Comparison of ENCODE assay signal across 9 mouse cellular contexts in the genomic region with DNA sequence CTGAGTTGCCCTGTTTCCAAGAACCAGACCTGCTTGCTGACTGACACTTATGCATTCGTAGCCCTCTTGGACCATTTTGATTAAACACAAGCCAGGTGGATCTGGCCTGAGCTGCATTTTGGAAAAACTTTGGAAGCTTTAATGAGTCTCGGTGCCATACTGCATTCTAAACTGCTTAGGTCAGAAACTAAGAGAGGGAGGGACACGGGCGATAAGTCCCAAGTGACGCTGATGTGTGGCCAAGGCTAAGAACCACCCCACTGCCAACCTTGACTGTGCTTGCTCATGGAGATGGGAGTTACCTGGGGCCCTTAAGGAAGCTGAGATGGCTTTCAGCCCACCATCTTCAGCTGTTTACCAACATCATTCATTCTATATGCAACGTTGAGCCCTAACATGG.
"Had no signal": no experiment of that assay in that cellular context is flagged by ENCODE, and none has a peak within 500 bp of the region (broad histone marks: within the 10 kb centered on the region; RNA-seq: fewer than 3 reads in every experiment).

No protein-coding gene starts in this region.

- DNase-seq: liver; liver, embryonic 13.5 days; liver, postnatal 0 days; midbrain, embryonic 14.5 days; thymus, adult 18-20 months; thymus, postnatal 14 days had no signal

- H3K27ac ChIP-seq: limb, embryonic 12.5 days; liver, embryonic 13.5 days; neural tube, embryonic 15.5 days had no signal

- H3K4me2 ChIP-seq: limb, embryonic 12.5 days; liver, embryonic 13.5 days; neural tube, embryonic 15.5 days had no signal

- H3K27me3 ChIP-seq: limb, embryonic 12.5 days; liver, embryonic 13.5 days; neural tube, embryonic 15.5 days had no signal

- ATAC-seq: liver, postnatal 0 days had no signal

- H3K4me3 ChIP-seq: limb, embryonic 12.5 days; liver, embryonic 13.5 days; myocyte; neural tube, embryonic 15.5 days had no signal

- H3K9ac ChIP-seq: limb, embryonic 12.5 days; liver, postnatal 0 days; neural tube, embryonic 15.5 days had no signal

- H3K36me3 ChIP-seq: limb, embryonic 12.5 days; liver, embryonic 13.5 days; neural tube, embryonic 15.5 days had no signal

- H3K9me3 ChIP-seq: limb, embryonic 12.5 days; liver, embryonic 13.5 days; neural tube, embryonic 15.5 days had no signal
